Mouse (Mus musculus): ENCODE measurements at regions not wholly inside any gene's neighbourhood (a gene's known extent, or its start where the extent isn't known, plus 50 kb on each side); places are given as distances from the start of the nearest gene placed in this dataset.
A peak's percentile ranks its signal among the peaks of the same experiment; 100 is the strongest.

DNA sequence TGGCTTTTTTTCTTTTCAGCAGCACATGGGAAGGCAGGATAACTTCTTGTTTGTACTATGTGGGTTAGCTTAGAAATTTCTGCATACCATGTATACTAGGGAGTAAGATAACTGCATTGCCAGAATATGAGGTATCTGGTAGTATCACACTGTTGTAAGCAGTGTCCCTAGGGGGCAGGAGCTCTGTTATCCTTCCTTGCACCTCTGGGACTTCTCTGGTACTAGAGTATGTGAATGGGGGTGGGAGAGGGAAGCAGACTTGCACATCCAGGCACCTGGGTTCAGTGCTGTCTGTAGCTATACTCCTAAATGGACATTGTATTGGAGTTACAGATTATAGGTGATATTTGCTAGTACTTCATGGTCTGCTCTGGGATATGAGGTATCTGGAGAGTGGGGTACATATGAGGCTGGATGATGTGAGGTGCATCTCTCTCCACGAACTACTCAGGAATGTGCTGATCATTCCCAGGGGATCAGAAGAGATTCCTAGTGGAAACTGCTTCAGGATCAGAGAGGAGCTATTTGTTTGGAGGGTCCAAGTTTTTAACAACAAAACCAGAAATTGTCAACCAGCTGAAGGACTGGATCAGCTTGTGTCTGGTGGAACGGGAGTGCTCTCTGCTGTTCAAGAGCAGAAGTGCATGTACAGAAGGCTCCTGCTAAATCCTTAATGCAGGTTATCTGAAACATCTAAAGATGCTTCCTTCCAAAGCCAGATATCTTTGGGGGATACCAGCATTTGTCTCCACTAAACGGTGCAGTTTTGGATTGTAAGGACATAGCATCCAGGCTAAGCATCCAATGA lies 402.7 kb upstream of the Vrk2 start:
- TF ChIP-seq CTCF (IDR thresholded peaks at IDR 0.05; ENCODE audit: low read depth) (peak; percentile 52), EP300 (IDR thresholded peaks at IDR 0.05; ENCODE audit: low read depth) (no peak)

All from heart, postnatal 0 days (tissue).